In genomic region chr13:55611996-55612395, GRCm38 (mm10) we compare ENCODE assay signal across 26 mouse cellular contexts. TPM values are rescaled to one million over a fixed set of nuclear protein-coding genes. Genes with fewer than 3 reads are reported as not detected.
DNase-seq lines count a peak whose midpoint lies in the region; ATAC-seq lines count a peak whose summit lies in the region.
"Had no signal": no experiment of that assay in that cellular context is flagged by ENCODE, and none has a peak within 500 bp of the region (broad histone marks: within the 10 kb centered on the region; RNA-seq: fewer than 3 reads in every experiment).

No protein-coding gene starts in this region.

- no peak overlapping the region for H3K4me2 ChIP-seq in forebrain, embryonic 11.5 days (ENCODE audit: low read depth, low read length, severe bottlenecking)
- H3K4me2 ChIP-seq in forebrain, embryonic 16.5 days (ENCODE audit: low read length): no peak overlapping the region
- no peak overlapping the region for H3K4me2 ChIP-seq in embryonic facial prominence, embryonic 14.5 days (ENCODE audit: low read depth, low read length)
- H3K4me2 ChIP-seq in limb, embryonic 11.5 days (ENCODE audit: low read depth, severe bottlenecking): no peak overlapping the region
- H3K4me2 ChIP-seq: embryonic facial prominence, embryonic 13.5 days; forebrain, embryonic 12.5 days; forebrain, embryonic 15.5 days; heart, embryonic 13.5 days; hindbrain, embryonic 12.5 days; hindbrain, embryonic 15.5 days had no signal

- no peak overlapping the region for H3K9ac ChIP-seq in forebrain, embryonic 11.5 days (ENCODE audit: low read length)
- no peak overlapping the region for H3K9ac ChIP-seq in forebrain, embryonic 16.5 days (replicated peaks; ENCODE audit: low read depth, low read length)
- no peak overlapping the region for H3K9ac ChIP-seq in embryonic facial prominence, embryonic 14.5 days (ENCODE audit: low read depth, low read length)
- no peak overlapping the region for H3K9ac ChIP-seq in limb, embryonic 11.5 days (ENCODE audit: low read length)
- H3K9ac ChIP-seq: embryonic facial prominence, embryonic 13.5 days; forebrain, embryonic 12.5 days; forebrain, embryonic 15.5 days; heart, embryonic 13.5 days; hindbrain, embryonic 12.5 days; hindbrain, embryonic 15.5 days had no signal

- no peaks in the 10 kb centered on the region for H3K4me1 ChIP-seq in forebrain, embryonic 11.5 days (replicated peaks; ENCODE audit: control insufficient read depth, insufficient read depth, low read length)
- H3K4me1 ChIP-seq in forebrain, embryonic 16.5 days (replicated peaks; ENCODE audit: control insufficient read depth, insufficient read depth, low read length): no peaks in the 10 kb centered on the region
- H3K4me1 ChIP-seq in embryonic facial prominence, embryonic 14.5 days (ENCODE audit: control insufficient read depth, insufficient read depth, low read length): no peaks in the 10 kb centered on the region
- H3K4me1 ChIP-seq in limb, embryonic 11.5 days (ENCODE audit: control insufficient read depth, insufficient read depth, low read length): peaks cover 5% of the 10 kb centered on the region; the same call in 1 of the 2 replicates
- H3K4me1 ChIP-seq: forebrain, embryonic 12.5 days; forebrain, embryonic 15.5 days; heart, embryonic 10.5 days; heart, embryonic 13.5 days; hindbrain, embryonic 12.5 days; hindbrain, embryonic 15.5 days had no signal

- H3K4me3 ChIP-seq in forebrain, embryonic 11.5 days (ENCODE audit: low read depth, low read length): no peak overlapping the region
- H3K4me3 ChIP-seq in forebrain, embryonic 16.5 days (replicated peaks; ENCODE audit: low read length): no peak overlapping the region
- H3K4me3 ChIP-seq in embryonic facial prominence, embryonic 14.5 days (ENCODE audit: low read depth, low read length): no peak overlapping the region
- no peak overlapping the region for H3K4me3 ChIP-seq in limb, embryonic 11.5 days (ENCODE audit: low read depth, low read length)
- H3K4me3 ChIP-seq: embryonic facial prominence, embryonic 13.5 days; forebrain, embryonic 12.5 days; forebrain, embryonic 15.5 days; gastrocnemius, adult 2 months; heart, embryonic 10.5 days; heart, embryonic 13.5 days; hindbrain, embryonic 12.5 days; hindbrain, embryonic 15.5 days had no signal

- no peaks in the 10 kb centered on the region for H3K9me3 ChIP-seq in forebrain, embryonic 11.5 days (ENCODE audit: control insufficient read depth, low read length)
- H3K9me3 ChIP-seq in forebrain, embryonic 16.5 days (ENCODE audit: control insufficient read depth, low read length): no peaks in the 10 kb centered on the region
- no peaks in the 10 kb centered on the region for H3K9me3 ChIP-seq in embryonic facial prominence, embryonic 14.5 days (ENCODE audit: control insufficient read depth, low read length)
- no peaks in the 10 kb centered on the region for H3K9me3 ChIP-seq in limb, embryonic 11.5 days (ENCODE audit: control insufficient read depth, low read length)
- H3K9me3 ChIP-seq: embryonic facial prominence, embryonic 13.5 days; forebrain, embryonic 12.5 days; forebrain, embryonic 15.5 days; heart, embryonic 10.5 days; heart, embryonic 13.5 days; hindbrain, embryonic 12.5 days; hindbrain, embryonic 15.5 days had no signal

- no peaks in the 10 kb centered on the region for H3K27me3 ChIP-seq in forebrain, embryonic 11.5 days (ENCODE audit: control insufficient read depth, insufficient read depth, low read length)
- no peaks in the 10 kb centered on the region for H3K27me3 ChIP-seq in forebrain, embryonic 16.5 days (replicated peaks; ENCODE audit: control insufficient read depth, insufficient read depth, low read length)
- H3K27me3 ChIP-seq in embryonic facial prominence, embryonic 14.5 days (replicated peaks; ENCODE audit: control insufficient read depth, insufficient read depth, low read length): no peaks in the 10 kb centered on the region
- no peaks in the 10 kb centered on the region for H3K27me3 ChIP-seq in limb, embryonic 11.5 days (ENCODE audit: control insufficient read depth, insufficient read depth, low read length)
- H3K27me3 ChIP-seq: embryonic facial prominence, embryonic 13.5 days; forebrain, embryonic 12.5 days; forebrain, embryonic 15.5 days; heart, embryonic 13.5 days; hindbrain, embryonic 12.5 days; hindbrain, embryonic 15.5 days had no signal

- no peaks in the 10 kb centered on the region; the same call in 1 of the 2 replicates for H3K36me3 ChIP-seq in forebrain, embryonic 11.5 days (ENCODE audit: control insufficient read depth, insufficient read depth, low read length)
- 0 out of 2 replicates have a peak, but pooled peaks cover 2% of the 10 kb centered on the region for H3K36me3 ChIP-seq in forebrain, embryonic 16.5 days (ENCODE audit: control insufficient read depth, insufficient read depth)
- peaks cover 43% of the 10 kb centered on the region for H3K36me3 ChIP-seq in embryonic facial prominence, embryonic 14.5 days (ENCODE audit: control insufficient read depth, insufficient read depth, low read length)
- H3K36me3 ChIP-seq in limb, embryonic 11.5 days (ENCODE audit: control insufficient read depth, insufficient read depth, low read length): peaks cover 6% of the 10 kb centered on the region

- peak; percentile 8 for DNase-seq in forebrain, embryonic 11.5 days (ENCODE audit: low spot score)
- peak; percentile 16 for DNase-seq in embryonic facial prominence, embryonic 14.5 days (ENCODE audit: low spot score)
- DNase-seq in limb, embryonic 11.5 days (ENCODE audit: low spot score): peak; percentile 25
- DNase-seq in kidney, postnatal 14 days: no peak
- no peak for DNase-seq in kidney, postnatal 4 days
- no peak for DNase-seq in urinary bladder, postnatal 10 days (ENCODE audit: low spot score)
- DNase-seq: adrenal gland, postnatal 10 days; adrenal gland, postnatal 36 days; cerebellum, adult 18-20 months; cerebellum, adult 9-10 months; cerebellum, postnatal 14 days; gastrocnemius, adult 2 months; gastrocnemius, postnatal 14 days; heart, postnatal 14 days; heart, postnatal 4 days had no signal

- no peak overlapping the region for H3K27ac ChIP-seq in forebrain, embryonic 11.5 days (ENCODE audit: low read depth, low read length)
- no peak overlapping the region for H3K27ac ChIP-seq in forebrain, embryonic 16.5 days (ENCODE audit: low read length)
- no peak overlapping the region for H3K27ac ChIP-seq in embryonic facial prominence, embryonic 14.5 days (replicated peaks; ENCODE audit: low read depth, low read length)
- no peak overlapping the region for H3K27ac ChIP-seq in limb, embryonic 11.5 days (replicated peaks; ENCODE audit: low read depth, low read length)
- H3K27ac ChIP-seq: embryonic facial prominence, embryonic 13.5 days; forebrain, embryonic 12.5 days; forebrain, embryonic 15.5 days; gastrocnemius, adult 2 months; heart, embryonic 10.5 days; heart, embryonic 13.5 days; hindbrain, embryonic 12.5 days; hindbrain, embryonic 15.5 days had no signal

- no peak for ATAC-seq in forebrain, embryonic 11.5 days (replicated peaks; ENCODE audit: low FRiP score)
- ATAC-seq in forebrain, embryonic 16.5 days: no peak
- no peak for ATAC-seq in embryonic facial prominence, embryonic 14.5 days (ENCODE audit: low read depth)
- ATAC-seq in limb, embryonic 11.5 days (ENCODE audit: insufficient number of reproducible peaks, low FRiP score, low TSS enrichment, low read depth): no peak
- ATAC-seq: activated CD4-positive, CD25-positive, alpha-beta regulatory T cell, adult 4 months; CD4-positive, CD25-positive, alpha-beta regulatory T cell, adult 4 months; forebrain, embryonic 15.5 days; intestine, postnatal 0 days had no signal

- 85% methylated on average over 7 of the region's 7 CpGs for WGBS in forebrain, embryonic 11.5 days
- 90% methylated on average over 7 of the region's 7 CpGs for WGBS in forebrain, embryonic 16.5 days
- 50% methylated on average over 7 of the region's 7 CpGs for WGBS in embryonic facial prominence, embryonic 14.5 days
- WGBS in limb, embryonic 11.5 days: 35% methylated on average over 7 of the region's 7 CpGs

RNA-seq across cellular contexts. Expression of gene Caml, which starts 10.8 kb away (rescaled TPM):
- 65.4 and 69.7 TPM in 2 replicates for polyA plus RNA-seq in forebrain, embryonic 11.5 days (2014; fragmentation: Nextera tagmentation; extraction: Ambion mirVana)
- 96.9 and 104 TPM in 2 replicates for polyA plus RNA-seq in forebrain, embryonic 16.5 days (2015; fragmentation: Nextera tagmentation; extraction: Ambion mirVana)
- 57.7 and 59.8 TPM in 2 replicates for polyA plus RNA-seq in embryonic facial prominence, embryonic 14.5 days (2014; fragmentation: Nextera tagmentation; extraction: Ambion mirVana)
- 53.8 and 56.3 TPM in 2 replicates for polyA plus RNA-seq in limb, embryonic 11.5 days (2014; fragmentation: Nextera tagmentation; extraction: Ambion mirVana)

RNA-seq across cellular contexts. Expression of gene B4galt7, which starts 12.3 kb away (rescaled TPM):
- polyA plus RNA-seq in forebrain, embryonic 11.5 days (2014; fragmentation: Nextera tagmentation; extraction: Ambion mirVana): 24.5 and 25.6 TPM in 2 replicates
- polyA plus RNA-seq in forebrain, embryonic 16.5 days (2015; fragmentation: Nextera tagmentation; extraction: Ambion mirVana): 29.9 and 41.4 TPM in 2 replicates
- polyA plus RNA-seq in embryonic facial prominence, embryonic 14.5 days (2014; fragmentation: Nextera tagmentation; extraction: Ambion mirVana): 9.3 and 10.3 TPM in 2 replicates
- 16.9 and 21.3 TPM in 2 replicates for polyA plus RNA-seq in limb, embryonic 11.5 days (2014; fragmentation: Nextera tagmentation; extraction: Ambion mirVana)

RNA-seq across cellular contexts. Expression of gene Ddx46, which starts 22.8 kb away (rescaled TPM):
- 56.8 and 58.2 TPM in 2 replicates for polyA plus RNA-seq in forebrain, embryonic 11.5 days (2014; fragmentation: Nextera tagmentation; extraction: Ambion mirVana)
- polyA plus RNA-seq in forebrain, embryonic 16.5 days (2015; fragmentation: Nextera tagmentation; extraction: Ambion mirVana): 34.2 and 36.4 TPM in 2 replicates
- 32.0 and 38.7 TPM in 2 replicates for polyA plus RNA-seq in embryonic facial prominence, embryonic 14.5 days (2014; fragmentation: Nextera tagmentation; extraction: Ambion mirVana)
- 60.8 and 61.8 TPM in 2 replicates for polyA plus RNA-seq in limb, embryonic 11.5 days (2014; fragmentation: Nextera tagmentation; extraction: Ambion mirVana)

RNA-seq across cellular contexts. Expression of gene Tmed9, which starts 38.5 kb away (rescaled TPM):
- 51.4 and 56.5 TPM in 2 replicates for polyA plus RNA-seq in forebrain, embryonic 11.5 days (2014; fragmentation: Nextera tagmentation; extraction: Ambion mirVana)
- polyA plus RNA-seq in forebrain, embryonic 16.5 days (2015; fragmentation: Nextera tagmentation; extraction: Ambion mirVana): 96.9 and 133 TPM in 2 replicates
- polyA plus RNA-seq in embryonic facial prominence, embryonic 14.5 days (2014; fragmentation: Nextera tagmentation; extraction: Ambion mirVana): 66.2 and 85.4 TPM in 2 replicates
- 54.9 and 60.9 TPM in 2 replicates for polyA plus RNA-seq in limb, embryonic 11.5 days (2014; fragmentation: Nextera tagmentation; extraction: Ambion mirVana)

RNA-seq across cellular contexts. Expression of gene Fam193b, which starts 41.1 kb away (rescaled TPM):
- 55.8 and 58.0 TPM in 2 replicates for polyA plus RNA-seq in forebrain, embryonic 11.5 days (2014; fragmentation: Nextera tagmentation; extraction: Ambion mirVana)
- polyA plus RNA-seq in forebrain, embryonic 16.5 days (2015; fragmentation: Nextera tagmentation; extraction: Ambion mirVana): 57.8 and 62.2 TPM in 2 replicates
- 30.5 and 32.1 TPM in 2 replicates for polyA plus RNA-seq in embryonic facial prominence, embryonic 14.5 days (2014; fragmentation: Nextera tagmentation; extraction: Ambion mirVana)
- polyA plus RNA-seq in limb, embryonic 11.5 days (2014; fragmentation: Nextera tagmentation; extraction: Ambion mirVana): 47.8 and 50.7 TPM in 2 replicates

Comparison
In these comparisons a context has a peak if more than half of its experiments do, and no peak if none do; other contexts are left out.
1. DNase-seq: peak in forebrain, embryonic 11.5 days (single experiment), embryonic facial prominence, embryonic 14.5 days (single experiment) and limb, embryonic 11.5 days (single experiment); none in kidney, postnatal 14 days (single experiment), kidney, postnatal 4 days (0 of 2) and urinary bladder, postnatal 10 days (single experiment).